Mouse (Mus musculus) bone marrow macrophage, adult 2 months (primary cell): ENCODE measurements around the gene Hist1h3e. TPM values are rescaled to one million over a fixed set of nuclear protein-coding genes. Genes with fewer than 3 reads are reported as not detected.
A peak's percentile ranks its signal among the peaks of the same experiment; 100 is the strongest.

ENCODE experiments used
- H3K27ac ChIP-seq: 2 replicates; pipeline ENCODE4 v1.5.1; 2012; ENCODE audit warnings: low read depth, low read length; ENCODE audit not compliant: insufficient read depth
- H3K4me1 ChIP-seq: 2 replicates; pipeline ENCODE4 v1.6.1; 2012; ENCODE audit warnings: low read length; ENCODE audit not compliant: control insufficient read depth, insufficient read depth
- H3K4me3 ChIP-seq: 2 replicates; pipeline ENCODE4 v1.5.1; 2012; ENCODE audit warnings: mild to moderate bottlenecking, low read length, moderate library complexity; ENCODE audit not compliant: insufficient read depth
- CTCF ChIP-seq: IDR thresholded peaks from 2 replicates; pipeline ENCODE4 v1.5.1; 2012; ENCODE audit warnings: low read depth, mild to moderate bottlenecking, low read length, moderate library complexity
- POLR2A ChIP-seq: IDR thresholded peaks from 2 replicates; pipeline ENCODE4 v1.6.1; 2012; ENCODE audit warnings: mild to moderate bottlenecking, low read depth, low read length, borderline replicate concordance
- polyA plus RNA-seq: library from polyadenylated mRNA; stranded (reverse); fragments of >200 nt; gene quantifications from 2 replicates; pipeline ENCODE4 v1.2.4, GENCODE M21; 2012; ENCODE audit not compliant: missing spikeins, insufficient read depth, insufficient read length

Gene Hist1h3e
- 1.5 and 3.6 TPM in 2 replicates for polyA plus RNA-seq

DNA sequence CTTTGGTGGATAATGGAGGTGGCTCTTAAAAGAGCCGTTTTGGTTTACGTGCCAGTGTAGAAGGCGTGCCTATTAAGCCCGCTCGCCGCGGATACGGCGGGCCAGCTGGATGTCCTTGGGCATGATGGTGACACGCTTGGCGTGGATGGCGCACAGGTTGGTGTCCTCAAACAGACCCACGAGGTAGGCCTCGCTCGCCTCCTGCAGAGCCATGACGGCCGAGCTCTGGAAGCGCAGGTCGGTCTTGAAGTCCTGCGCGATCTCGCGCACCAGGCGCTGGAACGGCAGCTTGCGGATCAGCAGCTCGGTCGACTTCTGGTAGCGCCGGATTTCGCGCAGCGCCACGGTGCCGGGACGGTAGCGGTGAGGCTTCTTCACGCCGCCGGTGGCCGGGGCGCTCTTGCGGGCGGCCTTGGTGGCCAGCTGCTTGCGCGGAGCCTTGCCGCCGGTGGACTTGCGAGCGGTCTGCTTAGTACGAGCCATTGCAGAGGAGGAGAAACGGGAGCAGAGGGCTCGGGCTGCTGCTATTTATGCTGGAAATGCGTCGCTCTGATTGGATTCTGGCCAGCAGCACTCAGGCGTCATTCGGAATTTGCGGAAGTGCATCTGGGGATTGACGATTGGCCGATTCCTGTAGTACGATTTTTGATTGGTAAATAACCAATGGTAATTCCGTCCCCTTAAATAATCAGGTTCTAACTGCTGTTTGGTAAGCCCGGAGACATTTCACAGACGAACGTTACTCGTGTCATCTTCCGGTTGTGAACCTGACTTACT lies at the start of gene Hist1h3e:
Gene Hist1h3e (minus strand): TSS at position 487 of the 777 bp plus-strand sequence.
- peak; percentile 91 for TF ChIP-seq POLR2A
- Histone ChIP-seq H3K4me3 (peak within 1 kb of the TSS; percentile 56), H3K27ac (peak within 1 kb of the TSS; percentile 99), H3K4me1 (peaks cover 23% of the 10 kb centered on the region)

GRCm38 (mm10) chr13:23611638-23612037 lies 49.5 kb upstream of the Hist1h3e start:
- no peak overlapping the region for H3K27ac ChIP-seq
- no peak for TF ChIP-seq POLR2A
- no peak overlapping the region for H3K4me3 ChIP-seq
- peaks cover 11% of the 10 kb centered on the region for H3K4me1 ChIP-seq

DNA sequence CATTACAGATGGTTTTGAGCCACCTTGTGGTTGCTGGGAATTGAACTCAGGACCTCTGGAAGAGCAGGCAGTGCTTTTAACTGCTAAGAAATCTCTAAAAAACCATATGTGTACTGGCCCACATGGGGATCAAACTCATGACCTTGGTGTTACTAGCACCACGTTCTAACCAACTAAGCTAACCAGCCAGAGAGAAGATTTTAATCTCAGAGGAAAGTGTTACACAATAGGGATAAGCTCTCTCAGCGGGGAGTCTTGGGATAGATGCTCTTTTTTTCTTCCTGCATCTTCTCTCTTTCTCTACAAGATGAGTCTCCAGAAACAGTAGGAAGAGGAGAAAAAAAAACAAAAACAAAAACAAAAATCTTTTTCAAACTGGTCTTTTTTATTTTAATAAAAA lies 48.2 kb upstream of the Hist1h3e start:
- TF ChIP-seq CTCF (no peak), POLR2A (no peak)
- Histone ChIP-seq H3K4me3 (no peak overlapping the region), H3K27ac (no peak overlapping the region), H3K4me1 (peaks cover 13% of the 10 kb centered on the region)

GRCm38 (mm10) chr13:23609844-23610243 lies 47.7 kb upstream of the Hist1h3e start:
- H3K27ac ChIP-seq, result no peak overlapping the region
- no peak overlapping the region for H3K4me3 ChIP-seq
- no peak for TF ChIP-seq POLR2A
- H3K4me1 ChIP-seq, result peaks cover 13% of the 10 kb centered on the region

- Histone ChIP-seq H3K4me1 (peaks cover 13% of the 10 kb centered on the region), H3K4me3 (no peak overlapping the region), H3K27ac (no peak overlapping the region)
- no peak for TF ChIP-seq CTCF
Measured at GRCm38 (mm10) chr13:23609209-23609608, 47.0 kb upstream of the Hist1h3e start.

DNA sequence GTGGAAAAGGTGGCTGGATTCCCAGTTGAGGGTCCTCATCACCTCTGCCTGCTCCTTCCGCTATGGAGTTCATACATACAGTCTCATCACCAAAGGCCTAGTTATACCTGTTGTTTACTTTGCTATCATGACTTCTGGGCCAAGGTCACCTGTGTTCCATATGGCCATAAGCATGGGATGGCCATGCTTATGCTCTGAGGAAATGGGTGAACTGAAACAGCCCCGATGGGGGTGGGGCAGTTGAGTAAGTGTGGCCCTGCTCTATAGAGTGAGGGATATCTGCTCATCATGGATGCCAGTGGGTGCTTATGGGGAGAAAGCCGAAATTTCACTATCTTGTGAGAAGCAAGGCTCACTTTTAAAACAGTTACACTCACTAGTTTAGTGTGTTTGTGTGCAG lies 42.9 kb upstream of the Hist1h3e start:
- Histone ChIP-seq H3K4me3 (no peak overlapping the region), H3K4me1 (peaks cover 13% of the 10 kb centered on the region), H3K27ac (no peak overlapping the region)
- TF ChIP-seq POLR2A, result no peak
- TF ChIP-seq CTCF, result no peak

- no peak for TF ChIP-seq CTCF
- no peak for TF ChIP-seq POLR2A
- H3K4me1 ChIP-seq, result peaks cover 8% of the 10 kb centered on the region; the same call in 1 of the 2 replicates
- H3K27ac ChIP-seq, result no peak overlapping the region
- H3K4me3 ChIP-seq, result no peak overlapping the region
Measured at GRCm38 (mm10) chr13:23604452-23604851, 42.3 kb upstream of the Hist1h3e start.

- TF ChIP-seq POLR2A, result no peak
- no peak for TF ChIP-seq CTCF
- H3K4me1 ChIP-seq, result peaks cover 5% of the 10 kb centered on the region; the same call in 1 of the 2 replicates
- H3K4me3 ChIP-seq, result no peak overlapping the region
- no peak overlapping the region for H3K27ac ChIP-seq
Measured at GRCm38 (mm10) chr13:23603182-23603699, 41.1 kb upstream of the Hist1h3e start.

DNA sequence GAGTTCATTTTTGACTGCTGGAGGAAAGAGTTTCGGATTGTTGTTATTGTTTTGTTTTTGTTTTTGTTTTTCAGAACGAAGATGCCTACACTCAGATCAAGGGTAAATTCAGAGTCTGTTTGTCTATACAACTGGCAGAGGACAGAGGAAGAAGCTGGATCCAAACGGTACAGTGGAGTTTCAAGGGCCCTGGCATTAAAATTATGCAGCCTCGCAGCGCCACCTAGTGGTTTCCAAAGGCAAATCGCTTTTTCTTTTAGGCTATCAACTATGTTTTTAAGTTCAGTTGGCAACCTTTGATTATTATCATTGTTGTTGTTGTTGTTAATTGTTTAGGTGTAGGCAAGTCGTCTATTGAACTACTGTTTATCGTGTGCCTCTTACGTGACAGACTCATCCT lies 35.8 kb upstream of the Hist1h3e start:
- peaks cover 4% of the 10 kb centered on the region for H3K4me1 ChIP-seq
- no peak overlapping the region for H3K27ac ChIP-seq
- peak; percentile 51; the same call in 1 of the 2 replicates for TF ChIP-seq CTCF
- TF ChIP-seq POLR2A, result no peak
- H3K4me3 ChIP-seq, result no peak overlapping the region

DNA sequence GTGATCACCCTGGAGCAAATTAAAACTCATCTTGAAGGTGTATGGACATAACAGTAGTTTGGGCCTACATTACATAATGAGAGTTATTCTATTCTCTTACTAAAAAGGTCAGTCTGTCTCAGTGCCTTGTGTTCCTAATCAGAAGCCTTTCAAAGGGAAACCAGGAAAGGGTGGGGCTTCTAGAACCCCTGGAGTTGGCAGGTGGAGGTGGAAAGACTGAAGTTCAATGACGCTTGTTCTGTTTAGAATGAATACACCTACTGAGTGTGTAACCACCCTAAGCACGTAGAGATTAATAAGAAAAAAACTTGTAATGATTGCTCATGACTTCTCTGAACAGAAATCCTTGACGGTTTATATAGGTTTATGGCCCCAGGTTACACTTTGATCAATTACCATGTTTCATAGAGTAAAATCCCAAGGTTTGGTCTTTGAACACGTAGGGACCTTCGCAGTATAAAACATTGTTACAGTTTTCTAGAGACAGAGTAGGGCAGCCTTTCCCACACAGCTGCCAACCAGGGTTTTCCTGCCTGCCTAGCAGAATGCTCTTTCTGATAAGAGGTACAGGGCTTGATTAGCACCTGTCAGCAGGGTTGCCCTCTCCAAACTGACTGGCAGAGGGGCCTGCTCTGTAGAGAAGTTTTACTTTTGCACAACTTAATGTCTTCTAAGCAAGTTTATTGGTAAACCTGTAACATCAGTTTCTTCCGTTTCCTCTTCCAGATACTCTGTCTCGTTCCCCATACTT lies 33.6 kb upstream of the Hist1h3e start:
- H3K4me3 ChIP-seq, result no peak overlapping the region
- TF ChIP-seq POLR2A (no peak), CTCF (no peak)
- no peak overlapping the region for H3K27ac ChIP-seq
- peaks cover 6% of the 10 kb centered on the region for H3K4me1 ChIP-seq
